Mouse (Mus musculus) megakaryocyte, embryonic 14.5 days (primary cell): ENCODE data around the gene Atp1b1.

Experiments used
- FLI1 ChIP-seq: IDR thresholded peaks from 2 replicates; pipeline ENCODE4 v1.6.1; 2012; ENCODE audit warnings: low read length, inconsistent platforms, mixed read lengths
- GATA1 ChIP-seq: IDR thresholded peaks from 3 replicates; pipeline ENCODE4 v1.6.1; 2012; ENCODE audit warnings: mixed read lengths, low read length, inconsistent platforms, borderline replicate concordance

DNA sequence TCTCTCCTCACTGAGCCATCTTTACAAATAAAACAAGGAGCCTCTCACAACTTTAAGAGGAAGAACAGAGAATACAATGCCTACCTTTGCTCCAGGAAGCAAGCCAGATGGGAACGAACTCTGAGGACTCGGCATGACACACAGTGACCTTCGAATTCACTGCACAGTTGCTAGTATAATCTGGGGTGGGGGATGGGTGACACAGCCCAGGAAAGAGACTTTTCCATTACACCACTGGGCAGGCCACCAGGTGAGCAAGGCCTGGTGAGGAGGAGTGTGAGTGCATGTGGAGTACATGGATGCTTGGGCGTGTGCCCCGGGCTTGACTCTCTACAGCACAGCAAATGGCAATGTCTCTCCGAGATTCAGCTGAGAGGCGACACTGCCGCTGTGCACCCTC is 8.5 kb downstream of the Atp1b1 start:
- TF ChIP-seq GATA1 (no peak), FLI1 (no peak)
